Mouse (Mus musculus) intestine, embryonic 16.5 days (tissue): ENCODE measurements around the gene Olfr521. TPM values are rescaled to one million over a fixed set of nuclear protein-coding genes. Genes with fewer than 3 reads are reported as not detected.

ENCODE experiments used
- polyA plus RNA-seq: library from polyadenylated mRNA; unstranded; fragments of >200 nt; fragmentation: Nextera tagmentation; extraction: Ambion mirVana; gene quantifications from 2 replicates; pipeline ENCODE4 v1.2.1, GENCODE M21; 2015

The Olfr521 gene
- polyA plus RNA-seq, 1 experiment from 2014 or later: not detected

Other genes starting within 250 kb of the Olfr521 start
- 7.7 and 9.2 TPM in 2 replicates for gene Arrb1, start 228.0 kb upstream of the Olfr521 start, polyA plus RNA-seq
- 1.0 and 1.1 TPM in 2 replicates for gene Tpbgl, start 136.4 kb upstream of the Olfr521 start, polyA plus RNA-seq
- gene Slco2b1, start 52.2 kb upstream of the Olfr521 start, polyA plus RNA-seq: 3.0 and 3.7 TPM in 2 replicates
- gene Olfr520, start 33.2 kb upstream of the Olfr521 start, polyA plus RNA-seq: not detected in 2 replicates
- 6.0 and 7.2 TPM in 2 replicates for gene Neu3, start 64.9 kb downstream of the Olfr521 start, polyA plus RNA-seq
- 0.11 and 0.12 TPM in 2 replicates for gene Xrra1, start 95.6 kb downstream of the Olfr521 start, polyA plus RNA-seq
- gene Spcs2, start 100.0 kb downstream of the Olfr521 start, polyA plus RNA-seq: 393 and 423 TPM in 2 replicates
- 2.6 and 3.1 TPM in 2 replicates for gene Rnf169, start 216.9 kb downstream of the Olfr521 start, polyA plus RNA-seq
- 0.61 and 0.72 TPM in 2 replicates for gene Chrdl2, start 242.7 kb downstream of the Olfr521 start, polyA plus RNA-seq